In genomic region chr14:120257483-120257882, GRCm38 (mm10) we compare ENCODE assay signal across 22 mouse cellular contexts. TPM values are rescaled to one million over a fixed set of nuclear protein-coding genes. Genes with fewer than 3 reads are reported as not detected.
DNase-seq lines count a peak whose midpoint lies in the region; ATAC-seq lines count a peak whose summit lies in the region.
"Had no signal": no experiment of that assay in that cellular context is flagged by ENCODE, and none has a peak within 500 bp of the region (broad histone marks: within the 10 kb centered on the region; RNA-seq: fewer than 3 reads in every experiment).

No protein-coding gene starts in this region.

- H3K4me1 ChIP-seq in liver, embryonic 12.5 days: no peaks in the 10 kb centered on the region
- no peaks in the 10 kb centered on the region for H3K4me1 ChIP-seq in liver, embryonic 11.5 days (replicated peaks; ENCODE audit: control insufficient read depth, insufficient read depth, low read length)
- peaks cover 12% of the 10 kb centered on the region; the same call in 1 of the 2 replicates for H3K4me1 ChIP-seq in intestine, embryonic 15.5 days (replicated peaks)
- H3K4me1 ChIP-seq in liver, embryonic 16.5 days (ENCODE audit: control insufficient read depth, low read depth, low read length): no peaks in the 10 kb centered on the region; the same call in 1 of the 2 replicates
- H3K4me1 ChIP-seq in stomach, embryonic 16.5 days (ENCODE audit: control insufficient read depth, insufficient read depth, low read length): peaks cover 10% of the 10 kb centered on the region
- H3K4me1 ChIP-seq: embryonic facial prominence, embryonic 12.5 days; hindbrain, embryonic 15.5 days; limb, embryonic 15.5 days; midbrain, embryonic 10.5 days had no signal

- WGBS in liver, embryonic 12.5 days (ENCODE audit: insufficient replicate concordance): 62% methylated on average over 6 of the region's 6 CpGs
- 68% methylated on average over 6 of the region's 6 CpGs for WGBS in liver, embryonic 11.5 days
- 25% methylated on average over 6 of the region's 6 CpGs for WGBS in intestine, embryonic 15.5 days
- WGBS in liver, embryonic 16.5 days (ENCODE audit: insufficient replicate concordance): 59% methylated on average over 6 of the region's 6 CpGs
- WGBS in stomach, embryonic 16.5 days: 22% methylated on average over 6 of the region's 6 CpGs

- H3K36me3 ChIP-seq in liver, embryonic 12.5 days: no peaks in the 10 kb centered on the region
- no peaks in the 10 kb centered on the region for H3K36me3 ChIP-seq in liver, embryonic 11.5 days (ENCODE audit: control insufficient read depth, insufficient read depth, low read length)
- no peaks in the 10 kb centered on the region for H3K36me3 ChIP-seq in intestine, embryonic 15.5 days
- H3K36me3 ChIP-seq in liver, embryonic 16.5 days (ENCODE audit: control insufficient read depth, insufficient read depth): no peaks in the 10 kb centered on the region
- H3K36me3 ChIP-seq in stomach, embryonic 16.5 days (ENCODE audit: control insufficient read depth, insufficient read depth, low read length): no peaks in the 10 kb centered on the region
- H3K36me3 ChIP-seq: embryonic facial prominence, embryonic 12.5 days; G1E; hindbrain, embryonic 15.5 days; kidney, embryonic 15.5 days; limb, embryonic 15.5 days; midbrain, embryonic 10.5 days had no signal

- ATAC-seq in liver, embryonic 12.5 days: no peak
- ATAC-seq in liver, embryonic 11.5 days (replicated peaks; ENCODE audit: low FRiP score): no peak
- ATAC-seq in intestine, embryonic 15.5 days: peak; percentile 85
- 0 out of 2 replicates have a peak, but pooled peaks have one; percentile 37 for ATAC-seq in liver, embryonic 16.5 days (ENCODE audit: low read depth)
- no peak for ATAC-seq in stomach, embryonic 16.5 days (ENCODE audit: insufficient read depth, low FRiP score)
- ATAC-seq: lung, postnatal 0 days had no signal

- no peak overlapping the region for H3K9ac ChIP-seq in liver, embryonic 12.5 days
- no peak overlapping the region for H3K9ac ChIP-seq in liver, embryonic 11.5 days (ENCODE audit: low read depth, low read length)
- no peak overlapping the region for H3K9ac ChIP-seq in intestine, embryonic 15.5 days
- no peak overlapping the region for H3K9ac ChIP-seq in liver, embryonic 16.5 days (ENCODE audit: low read depth, low read length)
- no peak overlapping the region for H3K9ac ChIP-seq in stomach, embryonic 16.5 days (ENCODE audit: low read length)
- H3K9ac ChIP-seq: embryonic facial prominence, embryonic 12.5 days; hindbrain, embryonic 15.5 days; kidney, embryonic 15.5 days; limb, embryonic 15.5 days had no signal

- no peak for DNase-seq in liver, embryonic 11.5 days (ENCODE audit: low spot score)
- no peak for DNase-seq in layer of hippocampus, postnatal 25 days (ENCODE audit: extremely low spot score in 1 of 2, low spot score in 1 of 2)
- DNase-seq in lung, postnatal 25 days (ENCODE audit: low spot score): no peak
- no peak for DNase-seq in ovary, postnatal 36 days (ENCODE audit: low spot score)
- DNase-seq: adrenal gland, adult 8-10 months; cerebellum, adult 11-12 months; cerebellum, postnatal 10 days; gastrocnemius, postnatal 36 days; kidney, adult 11 months; right cerebral cortex, adult 18-20 months; thymus, postnatal 14 days had no signal

- 0 out of 2 replicates have a peak, but pooled peaks cover 5% of the 10 kb centered on the region for H3K9me3 ChIP-seq in liver, embryonic 12.5 days (replicated peaks)
- H3K9me3 ChIP-seq in liver, embryonic 11.5 days (ENCODE audit: control insufficient read depth, low read length): no peaks in the 10 kb centered on the region
- H3K9me3 ChIP-seq in intestine, embryonic 15.5 days: no peaks in the 10 kb centered on the region
- 0 out of 2 replicates have a peak, but pooled peaks cover 2% of the 10 kb centered on the region for H3K9me3 ChIP-seq in liver, embryonic 16.5 days (replicated peaks; ENCODE audit: control insufficient read depth, low read length)
- H3K9me3 ChIP-seq in stomach, embryonic 16.5 days (replicated peaks; ENCODE audit: control insufficient read depth, low read length): no peaks in the 10 kb centered on the region
- H3K9me3 ChIP-seq: embryonic facial prominence, embryonic 12.5 days; hindbrain, embryonic 15.5 days; kidney, embryonic 15.5 days; limb, embryonic 15.5 days; midbrain, embryonic 10.5 days had no signal

- no peaks in the 10 kb centered on the region for H3K27me3 ChIP-seq in liver, embryonic 12.5 days (replicated peaks)
- no peaks in the 10 kb centered on the region for H3K27me3 ChIP-seq in liver, embryonic 11.5 days (replicated peaks; ENCODE audit: control insufficient read depth, insufficient read depth, low read length)
- H3K27me3 ChIP-seq in intestine, embryonic 15.5 days (replicated peaks): no peaks in the 10 kb centered on the region
- no peaks in the 10 kb centered on the region for H3K27me3 ChIP-seq in liver, embryonic 16.5 days (ENCODE audit: control insufficient read depth, insufficient read depth, low read depth, low read length)
- no peaks in the 10 kb centered on the region for H3K27me3 ChIP-seq in stomach, embryonic 16.5 days (ENCODE audit: control insufficient read depth, insufficient read depth, low read length)
- H3K27me3 ChIP-seq: embryonic facial prominence, embryonic 12.5 days; hindbrain, embryonic 15.5 days; kidney, embryonic 15.5 days; limb, embryonic 15.5 days had no signal

- no peak overlapping the region for H3K4me3 ChIP-seq in liver, embryonic 12.5 days
- no peak overlapping the region for H3K4me3 ChIP-seq in liver, embryonic 11.5 days (ENCODE audit: low read depth, low read length)
- no peak overlapping the region for H3K4me3 ChIP-seq in intestine, embryonic 15.5 days (replicated peaks)
- no peak overlapping the region for H3K4me3 ChIP-seq in liver, embryonic 16.5 days (ENCODE audit: low read depth, low read length)
- H3K4me3 ChIP-seq in stomach, embryonic 16.5 days (replicated peaks; ENCODE audit: low read length): no peak overlapping the region
- H3K4me3 ChIP-seq: embryonic facial prominence, embryonic 12.5 days; hindbrain, embryonic 15.5 days; kidney, embryonic 15.5 days; limb, embryonic 15.5 days; midbrain, embryonic 10.5 days had no signal

- H3K4me2 ChIP-seq in liver, embryonic 12.5 days: peak overlapping the region; percentile 12; the same call in 1 of the 2 replicates
- no peak overlapping the region for H3K4me2 ChIP-seq in liver, embryonic 11.5 days
- H3K4me2 ChIP-seq in intestine, embryonic 15.5 days (replicated peaks): peak overlapping the region; percentile 22
- H3K4me2 ChIP-seq in liver, embryonic 16.5 days (ENCODE audit: low read depth, low read length): no peak overlapping the region
- H3K4me2 ChIP-seq in stomach, embryonic 16.5 days (ENCODE audit: low read depth, low read length): peak overlapping the region; percentile 17; the same call in 1 of the 2 replicates
- H3K4me2 ChIP-seq: embryonic facial prominence, embryonic 12.5 days; hindbrain, embryonic 15.5 days; kidney, embryonic 15.5 days; limb, embryonic 15.5 days had no signal

- H3K27ac ChIP-seq in liver, embryonic 12.5 days: no peak overlapping the region
- no peak overlapping the region for H3K27ac ChIP-seq in liver, embryonic 11.5 days (ENCODE audit: low read depth, low read length)
- H3K27ac ChIP-seq in intestine, embryonic 15.5 days: no peak overlapping the region
- no peak overlapping the region for H3K27ac ChIP-seq in liver, embryonic 16.5 days (ENCODE audit: low read length)
- H3K27ac ChIP-seq in stomach, embryonic 16.5 days (ENCODE audit: low read length): no peak overlapping the region
- H3K27ac ChIP-seq: embryonic facial prominence, embryonic 12.5 days; hindbrain, embryonic 15.5 days; kidney, embryonic 15.5 days; limb, embryonic 15.5 days; midbrain, embryonic 10.5 days had no signal

RNA-seq across cellular contexts. Expression of gene Mbnl2, which starts 18.0 kb away (rescaled TPM):
- polyA plus RNA-seq in liver, embryonic 12.5 days (2016; fragmentation: Nextera tagmentation; extraction: Ambion mirVana): 19.3 and 20.2 TPM in 2 replicates
- 38.2 and 40.0 TPM in 2 replicates for polyA plus RNA-seq in liver, embryonic 11.5 days (2014; fragmentation: Nextera tagmentation; extraction: Ambion mirVana)
- 105 and 111 TPM in 2 replicates for polyA plus RNA-seq in intestine, embryonic 15.5 days (2015; fragmentation: Nextera tagmentation; extraction: Ambion mirVana)
- polyA plus RNA-seq in liver, embryonic 16.5 days (2015; fragmentation: Nextera tagmentation; extraction: Ambion mirVana): 15.9 and 19.3 TPM in 2 replicates
- polyA plus RNA-seq in stomach, embryonic 16.5 days (2015; fragmentation: Nextera tagmentation; extraction: Ambion mirVana): 131 and 136 TPM in 2 replicates
- 100 to 1,000 TPM; 230 to 238 TPM for total RNA-seq in layer of hippocampus, postnatal 25 days (2021)

Comparison
In these comparisons a context has a peak if more than half of its experiments do, and no peak if none do; other contexts are left out.
1. ATAC-seq: peak in intestine, embryonic 15.5 days (single experiment) and liver, embryonic 16.5 days (single experiment); none in liver, embryonic 12.5 days (single experiment), liver, embryonic 11.5 days (single experiment) and stomach, embryonic 16.5 days (single experiment).
2. H3K4me2 ChIP-seq: peak in liver, embryonic 12.5 days (single experiment), intestine, embryonic 15.5 days (single experiment) and stomach, embryonic 16.5 days (single experiment); none in liver, embryonic 11.5 days (single experiment) and liver, embryonic 16.5 days (single experiment).